Mouse (Mus musculus): ENCODE measurements at regions not wholly inside any gene's neighbourhood (a gene's known extent, or its start where the extent isn't known, plus 50 kb on each side); places are given as distances from the start of the nearest gene placed in this dataset.

DNA sequence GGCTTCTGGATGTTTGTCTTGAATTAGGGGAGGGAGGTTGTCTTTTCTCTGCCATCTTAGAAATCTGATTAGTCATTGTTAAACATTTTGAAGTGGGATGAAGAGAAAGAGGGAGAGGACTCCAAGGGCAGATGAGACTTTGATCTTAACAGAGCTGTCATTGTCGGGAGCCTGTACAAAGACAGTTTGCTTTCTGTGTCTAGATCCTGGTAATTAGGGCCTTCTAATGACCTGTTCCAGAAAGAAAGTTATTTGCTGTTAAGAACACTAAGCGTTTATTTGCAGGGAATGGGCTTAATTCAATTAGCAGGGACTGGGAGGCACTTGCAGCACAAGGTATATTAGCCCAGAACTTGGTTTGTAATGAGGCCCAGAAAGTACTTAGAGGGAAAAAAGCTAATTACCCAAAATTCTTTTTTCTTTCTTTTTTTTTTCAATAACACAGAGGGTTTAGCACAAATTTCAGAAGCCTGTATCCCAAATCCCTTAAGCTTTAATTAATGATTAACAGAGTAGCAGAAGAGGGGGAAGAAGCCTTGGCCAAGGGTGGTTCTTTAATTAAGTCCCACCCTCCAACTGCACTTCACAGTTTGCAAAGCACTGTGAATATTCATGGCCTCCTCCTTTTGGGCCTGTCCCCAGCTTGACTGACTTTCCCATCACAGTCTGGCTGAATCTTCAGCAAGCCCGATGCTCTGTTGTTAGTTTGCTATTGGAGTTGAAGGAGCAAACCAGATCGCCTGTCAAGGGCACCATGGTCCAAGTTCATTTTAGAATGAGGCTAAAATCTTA lies 142.2 kb upstream of the Rbfox1 start:
- no peak for TF ChIP-seq ZC3H11A (IDR thresholded peaks at IDR 0.05; ENCODE audit: low read depth, low read length)
- TF ChIP-seq NELFE (IDR thresholded peaks at IDR 0.05; ENCODE audit: low read depth, low read length) = no peak
- TF ChIP-seq ZMIZ1 (IDR thresholded peaks at IDR 0.05; ENCODE audit: low read depth, low read length) = no peak
- no peak for TF ChIP-seq SMC3 (IDR thresholded peaks at IDR 0.05; ENCODE audit: low read depth, low read length)
- TF ChIP-seq KAT2A (conservative IDR thresholded peaks at IDR 0.05; ENCODE audit: low read depth, low read length) = no peak
- TF ChIP-seq CTCF (IDR thresholded peaks at IDR 0.05 in 2 of 3, conservative IDR thresholded peaks at IDR 0.05 in 1 of 3; ENCODE audit: control insufficient read depth in 1 of 3, insufficient read depth in 1 of 3, low read depth in 2 of 3, low read length in 3 of 3, poor library complexity in 1 of 3, severe bottlenecking in 1 of 3) = no peak
- no peak for TF ChIP-seq POLR2A (IDR thresholded peaks at IDR 0.05; ENCODE audit: control insufficient read depth in 1 of 2, insufficient read depth in 1 of 2, low read depth in 1 of 2, low read length in 2 of 2, poor library complexity in 1 of 2)
- no peak for TF ChIP-seq MXI1 (IDR thresholded peaks at IDR 0.05; ENCODE audit: low read depth, low read length)
- TF ChIP-seq CHD2 (IDR thresholded peaks at IDR 0.05; ENCODE audit: low read length) = no peak
- no peak for TF ChIP-seq EP300 (IDR thresholded peaks at IDR 0.05; ENCODE audit: low read depth in 1 of 2, low read length in 2 of 2)
- TF ChIP-seq RAD21 (IDR thresholded peaks at IDR 0.05; ENCODE audit: low read depth, low read length) = no peak
- no peak for TF ChIP-seq UBTF (IDR thresholded peaks at IDR 0.05; ENCODE audit: borderline replicate concordance, insufficient read depth, low read depth, low read length)
- no peak for TF ChIP-seq E2F4 (IDR thresholded peaks at IDR 0.05; ENCODE audit: borderline replicate concordance, low read depth, low read length)
- no peak for TF ChIP-seq GATA1 (IDR thresholded peaks at IDR 0.05; ENCODE audit: low read depth, low read length)
- TF ChIP-seq MYB (IDR thresholded peaks at IDR 0.05; ENCODE audit: low read depth, low read length) = no peak
- TF ChIP-seq POLR2AphosphoS5 (IDR thresholded peaks at IDR 0.05; ENCODE audit: borderline replicate concordance, low read depth, low read length) = no peak
- no peak for TF ChIP-seq SIN3A (IDR thresholded peaks at IDR 0.05; ENCODE audit: low read length)
- no peak for TF ChIP-seq ZNF384 (IDR thresholded peaks at IDR 0.05; ENCODE audit: low read depth, low read length)
- no peak for TF ChIP-seq USF1 (IDR thresholded peaks at IDR 0.05; ENCODE audit: low read depth, low read length)
- no peaks in the 10 kb centered on the region for H3K4me1 ChIP-seq (ENCODE audit: control insufficient read depth in 1 of 2, insufficient read depth in 2 of 2, low read length in 2 of 2)

DNA sequence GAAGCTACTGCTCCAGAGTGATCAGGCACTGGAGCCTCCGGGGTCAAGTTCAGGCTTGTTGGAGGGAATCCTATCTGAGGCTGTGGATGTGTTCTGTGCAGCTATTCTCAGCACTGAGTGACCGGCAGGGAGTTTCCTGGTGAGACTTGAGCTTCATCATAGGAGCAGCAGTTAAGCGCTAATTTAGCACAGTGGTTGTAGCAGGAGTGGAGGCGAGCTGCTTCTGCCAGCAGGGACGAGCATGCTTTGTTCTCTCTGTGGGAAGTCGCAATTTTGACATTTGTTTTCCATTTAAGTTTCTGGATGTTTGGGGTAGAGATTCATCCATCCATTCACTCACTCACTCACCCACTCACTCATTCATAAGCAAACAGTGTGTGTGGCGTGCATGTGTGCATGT lies 144.4 kb upstream of the Rbfox1 start:
- no peaks in the 10 kb centered on the region for H3K36me3 ChIP-seq (ENCODE audit: control insufficient read depth in 1 of 2, insufficient read depth in 2 of 2, low read length in 2 of 2)
- TF ChIP-seq MAFK (IDR thresholded peaks at IDR 0.05; ENCODE audit: borderline replicate concordance, low read depth, low read length) = no peak
- TF ChIP-seq USF1 (IDR thresholded peaks at IDR 0.05; ENCODE audit: low read depth, low read length) = no peak
- TF ChIP-seq GABPA (IDR thresholded peaks at IDR 0.05; ENCODE audit: low read depth, low read length) = no peak
- no peak for TF ChIP-seq MAZ (IDR thresholded peaks at IDR 0.05; ENCODE audit: low read depth, low read length)
- TF ChIP-seq RCOR1 (IDR thresholded peaks at IDR 0.05; ENCODE audit: low read depth, low read length) = no peak
- TF ChIP-seq MAX (IDR thresholded peaks at IDR 0.05; ENCODE audit: low read length) = no peak
- no peak for TF ChIP-seq SMC3 (IDR thresholded peaks at IDR 0.05; ENCODE audit: low read depth, low read length)
- no peak for TF ChIP-seq ELF1 (IDR thresholded peaks at IDR 0.05; ENCODE audit: low read depth, low read length)
- TF ChIP-seq POLR2A (IDR thresholded peaks at IDR 0.05; ENCODE audit: control insufficient read depth in 1 of 2, insufficient read depth in 1 of 2, low read depth in 1 of 2, low read length in 2 of 2, poor library complexity in 1 of 2) = no peak
- TF ChIP-seq ZC3H11A (IDR thresholded peaks at IDR 0.05; ENCODE audit: low read depth, low read length) = no peak
- no peak for TF ChIP-seq SIN3A (IDR thresholded peaks at IDR 0.05; ENCODE audit: low read length)
- no peak for TF ChIP-seq EP300 (IDR thresholded peaks at IDR 0.05; ENCODE audit: low read depth in 1 of 2, low read length in 2 of 2)
- no peak for TF ChIP-seq TBP (IDR thresholded peaks at IDR 0.05; ENCODE audit: low read depth, low read length)
- no peak for TF ChIP-seq BHLHE40 (IDR thresholded peaks at IDR 0.05; ENCODE audit: borderline replicate concordance, low read depth, low read length)
- TF ChIP-seq CTCF (IDR thresholded peaks at IDR 0.05 in 2 of 3, conservative IDR thresholded peaks at IDR 0.05 in 1 of 3; ENCODE audit: control insufficient read depth in 1 of 3, insufficient read depth in 1 of 3, low read depth in 2 of 3, low read length in 3 of 3, poor library complexity in 1 of 3, severe bottlenecking in 1 of 3) = no peak
- TF ChIP-seq TAL1 (IDR thresholded peaks at IDR 0.05; ENCODE audit: low read length) = no peak
- no peak for TF ChIP-seq CHD2 (IDR thresholded peaks at IDR 0.05; ENCODE audit: low read length)
- no peak for TF ChIP-seq NRF1 (IDR thresholded peaks at IDR 0.05; ENCODE audit: insufficient read depth, low read depth, low read length, poor library complexity, severe bottlenecking)
- TF ChIP-seq E2F4 (IDR thresholded peaks at IDR 0.05; ENCODE audit: borderline replicate concordance, low read depth, low read length) = no peak
- H3K27ac ChIP-seq (ENCODE audit: control insufficient read depth, low read depth, low read length) = no peak overlapping the region
- H3K4me1 ChIP-seq (ENCODE audit: control insufficient read depth in 1 of 2, insufficient read depth in 2 of 2, low read length in 2 of 2) = no peaks in the 10 kb centered on the region
- no peak for DNase-seq (ENCODE audit: low read depth, low spot score)
- H3K9me3 ChIP-seq (replicated peaks; ENCODE audit: insufficient read depth, low read length) = no peaks in the 10 kb centered on the region
- H3K27me3 ChIP-seq (ENCODE audit: control insufficient read depth in 1 of 2, insufficient read depth in 2 of 2, low read length in 2 of 2) = no peaks in the 10 kb centered on the region
- H3K79me2 ChIP-seq (ENCODE audit: control insufficient read depth, insufficient read depth, low read length, poor library complexity) = no peaks in the 10 kb centered on the region
- H3K9ac ChIP-seq (ENCODE audit: control insufficient read depth, low read depth, low read length, poor library complexity, severe bottlenecking) = no peak overlapping the region
- no peak overlapping the region for H3K4me3 ChIP-seq (ENCODE audit: control insufficient read depth in 1 of 2, insufficient read depth in 1 of 2, low read depth in 2 of 2, low read length in 2 of 2)

More for the DNA sequence above, 142.2 kb upstream of the Rbfox1 start:
- Histone ChIP-seq H3K79me2 (ENCODE audit: control insufficient read depth, insufficient read depth, low read length, poor library complexity) (no peaks in the 10 kb centered on the region), H3K4me3 (ENCODE audit: control insufficient read depth in 1 of 2, insufficient read depth in 1 of 2, low read depth in 2 of 2, low read length in 2 of 2) (no peak overlapping the region), H3K9ac (ENCODE audit: control insufficient read depth, low read depth, low read length, poor library complexity, severe bottlenecking) (no peak overlapping the region), H3K27me3 (ENCODE audit: control insufficient read depth in 1 of 2, insufficient read depth in 2 of 2, low read length in 2 of 2) (no peaks in the 10 kb centered on the region), H3K36me3 (ENCODE audit: control insufficient read depth in 1 of 2, insufficient read depth in 2 of 2, low read length in 2 of 2) (no peaks in the 10 kb centered on the region), H3K9me3 (replicated peaks; ENCODE audit: insufficient read depth, low read length) (no peaks in the 10 kb centered on the region), H3K27ac (ENCODE audit: control insufficient read depth, low read depth, low read length) (no peak overlapping the region)
- DNase-seq (ENCODE audit: low read depth, low spot score) = no peak
